Mouse (Mus musculus): Measurements from ENCODE around the gene Slc25a3. TPM values are rescaled to one million over a fixed set of nuclear protein-coding genes. Genes with fewer than 3 reads are reported as not detected.
A peak's percentile ranks its signal among the peaks of the same experiment; 100 is the strongest.

Gene Slc25a3
- total RNA-seq (2014; rRNA removed; ENCODE audit: low replicate concordance) (1,527 and 1,847 TPM in 2 replicates), polyA plus RNA-seq (2015; fragmentation: Nextera tagmentation; extraction: Ambion mirVana) (2,043 and 2,050 TPM in 2 replicates)

DNA sequence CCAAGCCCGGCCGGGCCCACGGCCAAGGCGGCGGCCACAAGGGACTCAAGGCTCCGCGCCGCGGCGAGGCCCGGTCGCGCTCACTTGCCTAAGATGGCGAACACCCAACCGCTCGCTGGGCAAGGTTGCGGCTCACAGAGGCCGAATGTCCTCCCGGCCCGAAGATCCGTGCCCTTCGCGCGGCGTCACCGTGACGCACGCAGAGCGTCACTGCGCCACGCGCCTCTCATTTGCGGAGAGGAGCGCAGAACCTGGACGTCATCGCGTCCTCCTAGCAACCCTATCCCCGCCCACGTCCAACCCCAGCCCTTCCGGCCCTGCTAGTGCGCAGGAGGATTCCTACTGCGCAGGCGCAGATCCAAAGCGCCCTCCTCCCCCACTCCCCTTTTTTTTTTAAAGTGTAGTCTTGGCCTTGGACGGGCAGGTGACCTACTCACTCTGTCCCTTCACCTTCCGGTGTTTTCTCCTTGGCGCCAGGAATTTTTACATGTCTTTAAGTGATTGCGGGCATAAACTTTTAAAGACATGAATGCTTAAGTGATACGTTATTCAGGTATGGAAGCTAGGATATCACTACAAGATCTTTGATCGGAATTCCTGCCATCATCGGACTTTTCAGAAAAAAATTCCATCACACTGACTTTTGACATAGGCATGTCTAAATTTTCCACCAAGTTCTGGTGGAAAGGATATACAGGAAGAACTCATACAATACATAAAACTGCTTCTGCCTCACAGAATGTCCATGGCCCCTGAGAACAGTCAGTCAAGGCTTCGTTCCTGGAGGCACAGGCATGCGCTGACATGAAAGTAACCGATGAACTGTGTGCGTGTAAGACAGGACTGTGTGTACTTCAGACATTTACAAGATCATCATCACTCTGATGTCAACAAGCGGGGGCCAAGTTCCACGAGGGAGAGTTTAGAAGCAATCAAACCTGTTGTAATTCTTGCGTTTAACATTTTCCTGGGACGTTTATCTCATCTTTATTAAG is at the start of gene Slc25a3:
Gene Slc25a3, minus strand, starts transcription at position 232 of the 995 bp plus-strand sequence.
- peak; percentile 98 for ATAC-seq (ENCODE audit: insufficient read depth, low read depth)
- peak; percentile 96 for DNase-seq (ENCODE audit: low spot score)
- Histone ChIP-seq H3K27me3 (ENCODE audit: control insufficient read depth, insufficient read depth, low read length) (no peaks in the 10 kb centered on the region), H3K27ac (ENCODE audit: low read depth) (peak within 1 kb of the TSS; percentile 98), H3K9me3 (replicated peaks; ENCODE audit: control insufficient read depth, low read length) (no peaks in the 10 kb centered on the region), H3K4me2 (ENCODE audit: low read depth, low read length) (peak within 1 kb of the TSS; percentile 69), H3K9ac (replicated peaks; ENCODE audit: low read depth, low read length) (peak within 1 kb of the TSS; percentile 98), H3K4me3 (ENCODE audit: low read depth, low read length) (peak within 1 kb of the TSS; percentile 88), H3K36me3 (replicated peaks; ENCODE audit: control insufficient read depth, insufficient read depth, low read length) (peaks cover 28% of the 10 kb centered on the region), H3K4me1 (ENCODE audit: control insufficient read depth, insufficient read depth) (peaks cover 9% of the 10 kb centered on the region; the same call in 1 of the 2 replicates)
- no peak for TF ChIP-seq CTCF (IDR thresholded peaks at IDR 0.05; ENCODE audit: low read depth)
- TF ChIP-seq EP300 (IDR thresholded peaks at IDR 0.05; ENCODE audit: low read depth): peak; percentile 7; the same call in 1 of the 2 replicates
- WGBS: 6% methylated on average over 59 of the region's 59 CpGs

GRCm38 (mm10) chr10:91172329-91173100 is 48.7 kb upstream of the Slc25a3 start:
- H3K4me3 ChIP-seq (ENCODE audit: low read depth, low read length): peak overlapping the region; percentile 93
- peak overlapping the region; percentile 92 for H3K4me2 ChIP-seq (ENCODE audit: low read depth, low read length)

DNA sequence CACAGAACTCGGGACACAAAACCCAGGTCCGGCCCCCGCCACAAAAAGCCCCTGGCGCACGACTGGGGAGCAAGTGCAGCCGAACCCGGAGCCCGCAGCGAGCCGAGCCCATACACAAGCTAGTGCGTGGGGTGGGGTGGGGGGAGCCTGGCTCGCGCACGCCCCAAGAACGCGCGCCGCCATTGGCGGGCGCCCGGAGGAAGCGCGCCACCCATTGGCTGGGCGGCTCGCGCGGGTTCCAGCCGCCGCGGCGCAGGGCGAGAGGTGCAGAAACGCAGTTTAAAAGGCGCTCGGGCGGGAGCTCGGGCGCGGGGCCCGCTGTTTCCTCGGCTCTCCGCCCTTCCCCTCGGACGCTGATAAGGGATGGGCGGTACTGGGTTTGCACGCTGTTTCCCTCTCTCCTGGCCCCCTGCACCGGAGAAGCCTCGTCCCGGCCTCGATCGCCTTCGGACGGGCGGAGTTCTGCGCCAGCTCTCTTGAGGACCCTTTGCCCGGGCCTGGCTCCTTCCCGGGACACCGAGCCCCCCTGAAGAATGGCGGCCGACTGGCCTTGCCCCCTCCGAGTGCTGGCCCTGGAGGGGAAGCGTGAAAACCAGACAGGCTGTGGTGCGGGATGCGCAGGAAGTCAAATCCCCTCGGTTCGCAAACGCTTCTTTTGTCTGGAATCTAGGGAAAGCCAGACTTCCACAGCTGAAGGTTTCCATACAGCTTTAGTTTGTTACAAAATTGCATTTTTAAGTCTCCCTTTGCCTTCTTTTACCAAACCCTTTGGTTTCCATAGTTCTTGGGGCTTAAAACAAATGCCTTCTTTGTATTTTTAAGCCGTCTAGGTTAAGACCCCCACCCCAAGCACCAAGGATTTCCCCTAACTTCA is 47.8 kb upstream of the Slc25a3 start:
- ATAC-seq (ENCODE audit: insufficient read depth, low read depth) (peak; percentile 93), DNase-seq (ENCODE audit: low spot score) (peak; percentile 95)
- Histone ChIP-seq H3K4me3 (ENCODE audit: low read depth, low read length) (peak overlapping the region; percentile 93), H3K9me3 (replicated peaks; ENCODE audit: control insufficient read depth, low read length) (no peaks in the 10 kb centered on the region), H3K4me2 (ENCODE audit: low read depth, low read length) (peak overlapping the region; percentile 92), H3K9ac (replicated peaks; ENCODE audit: low read depth, low read length) (peak overlapping the region; percentile 100), H3K27me3 (ENCODE audit: control insufficient read depth, insufficient read depth, low read length) (no peaks in the 10 kb centered on the region), H3K4me1 (ENCODE audit: control insufficient read depth, insufficient read depth) (peaks cover 10% of the 10 kb centered on the region), H3K27ac (ENCODE audit: low read depth) (peak overlapping the region; percentile 100), H3K36me3 (replicated peaks; ENCODE audit: control insufficient read depth, insufficient read depth, low read length) (no peaks in the 10 kb centered on the region)
- WGBS: under 1% methylated on average over 66 of the region's 68 CpGs
- TF ChIP-seq CTCF (IDR thresholded peaks at IDR 0.05; ENCODE audit: low read depth) (no peak), EP300 (IDR thresholded peaks at IDR 0.05; ENCODE audit: low read depth) (peak; percentile 97)

More at GRCm38 (mm10) chr10:91172329-91173100, 48.7 kb upstream of the Slc25a3 start:
- peaks cover 6% of the 10 kb centered on the region for H3K4me1 ChIP-seq (ENCODE audit: control insufficient read depth, insufficient read depth)
- no peaks in the 10 kb centered on the region for H3K27me3 ChIP-seq (ENCODE audit: control insufficient read depth, insufficient read depth, low read length)
- H3K9me3 ChIP-seq (replicated peaks; ENCODE audit: control insufficient read depth, low read length): no peaks in the 10 kb centered on the region
- TF ChIP-seq EP300 (IDR thresholded peaks at IDR 0.05; ENCODE audit: low read depth) (no peak), CTCF (IDR thresholded peaks at IDR 0.05; ENCODE audit: low read depth) (no peak)
- DNase-seq (ENCODE audit: low spot score): no peak
- ATAC-seq (ENCODE audit: insufficient read depth, low read depth): no peak
- H3K9ac ChIP-seq (replicated peaks; ENCODE audit: low read depth, low read length): peak overlapping the region; percentile 100
- WGBS: 77% methylated on average over 14 of the region's 14 CpGs
- H3K27ac ChIP-seq (ENCODE audit: low read depth): peak overlapping the region; percentile 100
- H3K36me3 ChIP-seq (replicated peaks; ENCODE audit: control insufficient read depth, insufficient read depth, low read length): no peaks in the 10 kb centered on the region

DNA sequence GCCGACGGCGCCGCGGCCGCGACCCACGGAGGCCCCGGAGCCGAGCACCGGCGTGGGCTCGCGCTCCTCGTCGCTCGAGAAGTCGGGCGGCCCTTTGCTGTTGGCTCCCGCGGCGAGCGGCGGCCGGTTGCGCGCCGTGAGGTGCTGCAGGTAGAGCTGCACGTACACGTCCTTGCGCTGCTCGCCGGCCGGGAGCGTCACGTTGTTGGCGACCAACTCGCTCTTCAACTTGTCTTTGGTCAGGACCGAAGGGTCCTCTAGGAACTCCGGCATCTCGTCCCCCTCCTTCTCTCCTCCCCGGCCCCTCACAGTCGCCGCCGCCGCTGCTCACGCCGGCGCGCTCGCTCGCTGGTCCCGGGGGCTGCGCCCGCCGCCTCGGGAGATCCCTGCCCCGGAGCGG is 47.2 kb upstream of the Slc25a3 start:
- peaks cover 16% of the 10 kb centered on the region for H3K4me1 ChIP-seq (ENCODE audit: control insufficient read depth, insufficient read depth)
- H3K36me3 ChIP-seq (replicated peaks; ENCODE audit: control insufficient read depth, insufficient read depth, low read length): no peaks in the 10 kb centered on the region
- peak overlapping the region; percentile 92 for H3K4me2 ChIP-seq (ENCODE audit: low read depth, low read length)
- no peaks in the 10 kb centered on the region for H3K9me3 ChIP-seq (replicated peaks; ENCODE audit: control insufficient read depth, low read length)
- H3K4me3 ChIP-seq (ENCODE audit: low read depth, low read length): peak overlapping the region; percentile 93
- peak; percentile 22 for ATAC-seq (ENCODE audit: insufficient read depth, low read depth)
- no peak for DNase-seq (ENCODE audit: low spot score)
- H3K9ac ChIP-seq (replicated peaks; ENCODE audit: low read depth, low read length): peak overlapping the region; percentile 100
- WGBS: under 1% methylated on average over 45 of the region's 59 CpGs
- no peaks in the 10 kb centered on the region for H3K27me3 ChIP-seq (ENCODE audit: control insufficient read depth, insufficient read depth, low read length)
- TF ChIP-seq EP300 (IDR thresholded peaks at IDR 0.05; ENCODE audit: low read depth): no peak
- TF ChIP-seq CTCF (IDR thresholded peaks at IDR 0.05; ENCODE audit: low read depth): no peak
- H3K27ac ChIP-seq (ENCODE audit: low read depth): peak overlapping the region; percentile 100

Data from heart, postnatal 0 days (tissue).